Mouse (Mus musculus): ENCODE data around the gene Prdx4. TPM values are rescaled to one million over a fixed set of nuclear protein-coding genes. Genes with fewer than 3 reads are reported as not detected.

Prdx4 gene
- polyA plus RNA-seq, 1 experiment, result 55.5 TPM

DNA sequence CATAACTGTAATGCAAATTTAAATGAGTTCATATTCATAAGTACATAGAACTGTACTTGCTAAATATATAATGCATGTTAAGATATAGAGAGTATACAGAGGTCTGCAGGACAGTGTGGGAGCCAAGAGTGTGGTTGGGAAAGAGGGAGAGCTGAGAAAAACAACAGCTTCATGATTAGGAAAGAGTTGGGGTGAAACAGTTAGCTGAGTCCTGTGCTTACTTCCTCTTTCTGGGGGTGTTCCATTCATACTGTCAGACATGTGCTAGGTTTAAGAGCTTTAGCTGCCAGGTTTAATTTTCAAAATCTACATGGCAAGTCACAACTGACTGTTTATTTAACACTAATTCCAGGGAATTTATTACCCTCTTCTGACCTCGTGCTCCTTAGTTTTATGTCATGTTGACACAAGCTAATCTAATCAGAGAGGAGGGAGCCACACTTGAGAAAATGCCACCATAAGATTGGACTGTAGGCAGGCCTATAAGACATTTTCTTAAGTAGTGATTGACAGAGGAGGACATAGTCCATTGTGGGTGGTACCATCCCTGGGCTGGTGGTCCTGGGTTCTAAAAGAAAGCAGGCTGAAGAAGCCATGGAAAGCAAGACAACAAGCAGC, 60.0 kb downstream of the Prdx4 start:
- H3K4me1 ChIP-seq (ENCODE audit: control insufficient read depth, insufficient read depth, low read length), result no peaks in the 10 kb centered on the region
- 21% methylated on average over 1 of the region's 1 CpGs for WGBS
- no peak for DNase-seq

DNA sequence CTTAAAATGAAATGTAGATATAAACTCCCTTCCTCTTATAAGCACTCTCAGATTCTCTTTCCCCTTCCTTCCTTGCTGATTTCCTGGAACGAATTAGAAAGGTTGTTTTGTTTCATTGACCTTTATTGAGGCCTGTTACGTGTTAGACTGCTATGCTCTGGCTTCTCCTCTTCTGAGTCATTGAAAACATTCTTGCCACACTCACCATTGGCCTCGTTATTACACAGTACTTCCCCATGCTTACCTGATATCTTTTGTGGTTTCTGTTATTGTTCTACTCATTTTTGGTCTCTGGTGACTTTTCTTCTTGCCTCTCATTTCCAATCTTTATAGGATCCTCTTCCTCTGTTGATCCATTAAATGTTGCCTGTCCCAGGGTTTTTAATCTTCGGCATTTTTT, 62.1 kb downstream of the Prdx4 start:
- TF ChIP-seq CTCF (IDR thresholded peaks at IDR 0.05; ENCODE audit: insufficient read depth, low read length) (no peak), POLR2A (IDR thresholded peaks at IDR 0.05; ENCODE audit: borderline replicate concordance, extremely low read depth, low read depth, low read length) (no peak)
- 52% methylated on average over 4 of the region's 4 CpGs for WGBS

More for the DNA sequence above, 60.0 kb downstream of the Prdx4 start:
- TF ChIP-seq CTCF (IDR thresholded peaks at IDR 0.05; ENCODE audit: insufficient read depth, low read length) (no peak), POLR2A (IDR thresholded peaks at IDR 0.05; ENCODE audit: borderline replicate concordance, extremely low read depth, low read depth, low read length) (no peak)
- no peak overlapping the region for H3K4me3 ChIP-seq (replicated peaks; ENCODE audit: extremely low read depth, low read depth, low read length)

More for the DNA sequence above, 62.1 kb downstream of the Prdx4 start:
- DNase-seq, result no peak
- Histone ChIP-seq H3K4me1 (ENCODE audit: control insufficient read depth, insufficient read depth, low read length) (no peaks in the 10 kb centered on the region), H3K4me3 (replicated peaks; ENCODE audit: extremely low read depth, low read depth, low read length) (no peak overlapping the region)

Other genes with a start within 250 kb of the Prdx4 start
- not detected in 2 replicates for gene Magea2, start 247.1 kb downstream of the Prdx4 start, polyA plus RNA-seq (2012; rRNA removed)
- not detected in 2 replicates for gene Cldn34b2, start 212.3 kb downstream of the Prdx4 start, polyA plus RNA-seq (2012; rRNA removed)
- gene Sat1, start 124.3 kb downstream of the Prdx4 start, polyA plus RNA-seq (2012; rRNA removed), result 40.0 and 65.8 TPM in 2 replicates
- gene Acot9, start 78.3 kb downstream of the Prdx4 start, polyA plus RNA-seq (2012; rRNA removed), result 12.7 and 18.8 TPM in 2 replicates

Data from lung, adult 2 months (tissue).